Mouse (Mus musculus): ENCODE results near the gene Pja2.

- TF ChIP-seq CTCF (IDR thresholded peaks at IDR 0.05; ENCODE audit: extremely low read depth, insufficient read depth, insufficient read length, insufficient replicate concordance) (no peak), POLR2A (IDR thresholded peaks at IDR 0.05; ENCODE audit: low read depth, low read length) (no peak)
Observed at GRCm38 (mm10) chr17:64337220-64337619, 5.5 kb upstream of the Pja2 start.
